Comparison of ENCODE assay signal across 13 mouse cellular contexts in genomic region chr6:91233011-91233410, GRCm38 (mm10). TPM values are rescaled to one million over a fixed set of nuclear protein-coding genes. Genes with fewer than 3 reads are reported as not detected.
A peak's percentile ranks its signal among the peaks of the same experiment; 100 is the strongest.
DNase-seq lines count a peak whose midpoint lies in the region; ATAC-seq and TF ChIP-seq lines count a peak whose summit lies in the region.
"Had no signal": no experiment of that assay in that cellular context is flagged by ENCODE, and none has a peak within 500 bp of the region (broad histone marks: within the 10 kb centered on the region; RNA-seq: fewer than 3 reads in every experiment).

No protein-coding gene starts in this region.

- WGBS in intestine, postnatal 0 days = 79% methylated on average over 12 of the region's 12 CpGs
- 70% methylated on average over 12 of the region's 12 CpGs for WGBS in intestine, embryonic 16.5 days
- 81% methylated on average over 12 of the region's 12 CpGs for WGBS in midbrain, embryonic 13.5 days
- WGBS in midbrain, embryonic 14.5 days = 80% methylated on average over 12 of the region's 12 CpGs
- 70% methylated on average over 12 of the region's 12 CpGs for WGBS in limb, embryonic 15.5 days

- H3K27me3 ChIP-seq in intestine, postnatal 0 days (replicated peaks; ENCODE audit: control insufficient read depth, insufficient read depth, low read length) = no peaks in the 10 kb centered on the region
- H3K27me3 ChIP-seq in intestine, embryonic 16.5 days (replicated peaks; ENCODE audit: control insufficient read depth, insufficient read depth, low read length) = no peaks in the 10 kb centered on the region
- H3K27me3 ChIP-seq in midbrain, embryonic 13.5 days = no peaks in the 10 kb centered on the region
- no peaks in the 10 kb centered on the region for H3K27me3 ChIP-seq in midbrain, embryonic 14.5 days (ENCODE audit: control insufficient read depth, insufficient read depth, low read length)
- no peaks in the 10 kb centered on the region for H3K27me3 ChIP-seq in limb, embryonic 15.5 days
- H3K27me3 ChIP-seq: stomach, embryonic 15.5 days had no signal

- H3K4me3 ChIP-seq in intestine, postnatal 0 days (ENCODE audit: low read depth, low read length) = no peak overlapping the region
- H3K4me3 ChIP-seq in intestine, embryonic 16.5 days (ENCODE audit: low read length) = no peak overlapping the region
- no peak overlapping the region for H3K4me3 ChIP-seq in midbrain, embryonic 13.5 days (replicated peaks)
- no peak overlapping the region for H3K4me3 ChIP-seq in midbrain, embryonic 14.5 days (replicated peaks; ENCODE audit: low read depth, low read length)
- no peak overlapping the region for H3K4me3 ChIP-seq in limb, embryonic 15.5 days
- H3K4me3 ChIP-seq: heart, embryonic 12.5 days; stomach, embryonic 15.5 days had no signal

- H3K4me1 ChIP-seq in intestine, postnatal 0 days (replicated peaks; ENCODE audit: control insufficient read depth, insufficient read depth, low read length) = no peaks in the 10 kb centered on the region
- H3K4me1 ChIP-seq in intestine, embryonic 16.5 days (ENCODE audit: control insufficient read depth, insufficient read depth, low read length) = no peaks in the 10 kb centered on the region
- peaks cover 18% of the 10 kb centered on the region for H3K4me1 ChIP-seq in midbrain, embryonic 13.5 days (replicated peaks)
- H3K4me1 ChIP-seq in midbrain, embryonic 14.5 days (ENCODE audit: control insufficient read depth, insufficient read depth, low read length) = 0 out of 2 replicates have a peak, but pooled peaks cover 5% of the 10 kb centered on the region
- peaks cover 75% of the 10 kb centered on the region for H3K4me1 ChIP-seq in limb, embryonic 15.5 days

- no peaks in the 10 kb centered on the region for H3K9me3 ChIP-seq in intestine, postnatal 0 days (ENCODE audit: control insufficient read depth)
- no peaks in the 10 kb centered on the region for H3K9me3 ChIP-seq in intestine, embryonic 16.5 days (ENCODE audit: control insufficient read depth, low read length)
- no peaks in the 10 kb centered on the region for H3K9me3 ChIP-seq in midbrain, embryonic 13.5 days
- no peaks in the 10 kb centered on the region for H3K9me3 ChIP-seq in midbrain, embryonic 14.5 days (ENCODE audit: control insufficient read depth, low read length)
- H3K9me3 ChIP-seq in limb, embryonic 15.5 days = no peaks in the 10 kb centered on the region
- H3K9me3 ChIP-seq: heart, embryonic 12.5 days; stomach, embryonic 15.5 days had no signal

- ATAC-seq in intestine, postnatal 0 days = peak; percentile 13; the same call in 1 of the 2 replicates
- ATAC-seq in intestine, embryonic 16.5 days = no peak
- peak; percentile 32; the same call in 1 of the 2 replicates for ATAC-seq in midbrain, embryonic 13.5 days
- ATAC-seq in midbrain, embryonic 14.5 days (ENCODE audit: low FRiP score, low TSS enrichment) = no peak
- ATAC-seq in limb, embryonic 15.5 days (ENCODE audit: insufficient number of reproducible peaks, low FRiP score, low TSS enrichment, low read depth) = no peak

- H3K27ac ChIP-seq in intestine, postnatal 0 days (ENCODE audit: low read depth, low read length) = no peak overlapping the region
- no peak overlapping the region for H3K27ac ChIP-seq in intestine, embryonic 16.5 days (ENCODE audit: low read length)
- H3K27ac ChIP-seq in midbrain, embryonic 13.5 days = no peak overlapping the region
- no peak overlapping the region for H3K27ac ChIP-seq in midbrain, embryonic 14.5 days (replicated peaks; ENCODE audit: low read depth, low read length)
- H3K27ac ChIP-seq in limb, embryonic 15.5 days = 0 out of 2 replicates have a peak overlapping the region, but pooled peaks have one; percentile 8
- H3K27ac ChIP-seq: stomach, embryonic 15.5 days had no signal

- no peak overlapping the region for H3K9ac ChIP-seq in intestine, postnatal 0 days (ENCODE audit: low read depth, low read length)
- H3K9ac ChIP-seq in intestine, embryonic 16.5 days (ENCODE audit: low read depth, low read length) = no peak overlapping the region
- no peak overlapping the region for H3K9ac ChIP-seq in midbrain, embryonic 13.5 days (replicated peaks)
- H3K9ac ChIP-seq in midbrain, embryonic 14.5 days (replicated peaks; ENCODE audit: low read length) = no peak overlapping the region
- H3K9ac ChIP-seq in limb, embryonic 15.5 days = no peak overlapping the region
- H3K9ac ChIP-seq: heart, embryonic 12.5 days; stomach, embryonic 15.5 days had no signal

- H3K36me3 ChIP-seq in intestine, postnatal 0 days (ENCODE audit: control insufficient read depth, insufficient read depth) = no peaks in the 10 kb centered on the region
- no peaks in the 10 kb centered on the region for H3K36me3 ChIP-seq in intestine, embryonic 16.5 days (ENCODE audit: control insufficient read depth, insufficient read depth, low read length)
- H3K36me3 ChIP-seq in midbrain, embryonic 13.5 days = no peaks in the 10 kb centered on the region
- H3K36me3 ChIP-seq in midbrain, embryonic 14.5 days (ENCODE audit: control insufficient read depth, insufficient read depth, low read length) = no peaks in the 10 kb centered on the region
- H3K36me3 ChIP-seq in limb, embryonic 15.5 days = peaks cover 16% of the 10 kb centered on the region
- H3K36me3 ChIP-seq: stomach, embryonic 15.5 days had no signal

- no peak overlapping the region for H3K4me2 ChIP-seq in intestine, postnatal 0 days (replicated peaks; ENCODE audit: low read depth)
- H3K4me2 ChIP-seq in intestine, embryonic 16.5 days (ENCODE audit: low read depth, low read length) = no peak overlapping the region
- no peak overlapping the region for H3K4me2 ChIP-seq in midbrain, embryonic 13.5 days (replicated peaks)
- H3K4me2 ChIP-seq in midbrain, embryonic 14.5 days (ENCODE audit: low read length) = no peak overlapping the region
- no peak overlapping the region for H3K4me2 ChIP-seq in limb, embryonic 15.5 days
- H3K4me2 ChIP-seq: heart, embryonic 12.5 days; stomach, embryonic 15.5 days had no signal

- TF ChIP-seq CTCF in intestine, postnatal 0 days (IDR thresholded peaks at IDR 0.05; ENCODE audit: low read depth) = peak; percentile 43

- DNase-seq in midbrain, embryonic 14.5 days = no peak
- peak; percentile 75 for DNase-seq in cerebellum, adult 9-10 months
- DNase-seq in urinary bladder, postnatal 14 days (ENCODE audit: low spot score) = no peak
- DNase-seq: gastrocnemius, postnatal 36 days; kidney, adult 2 months; lung, adult 18-20 months; thymus, postnatal 14 days had no signal

RNA-seq across cellular contexts. Expression of gene Fbln2, which starts 20.8 kb away (rescaled TPM):
- polyA plus RNA-seq in intestine, postnatal 0 days (2015; fragmentation: Nextera tagmentation; extraction: Ambion mirVana) = 19.5 and 24.1 TPM in 2 replicates
- 43.6 and 51.0 TPM in 2 replicates for polyA plus RNA-seq in intestine, embryonic 16.5 days (2015; fragmentation: Nextera tagmentation; extraction: Ambion mirVana)
- 10.8 and 11.1 TPM in 2 replicates for polyA plus RNA-seq in midbrain, embryonic 13.5 days (2015; fragmentation: Nextera tagmentation; extraction: Ambion mirVana)
- polyA plus RNA-seq in midbrain, embryonic 14.5 days (2014; fragmentation: Nextera tagmentation; extraction: Ambion mirVana) = 4.8 and 12.0 TPM in 2 replicates
- 297 and 305 TPM in 2 replicates for polyA plus RNA-seq in limb, embryonic 15.5 days (2015; fragmentation: Nextera tagmentation; extraction: Ambion mirVana)

Comparison
In these comparisons a context has a peak if more than half of its experiments do, and no peak if none do; other contexts are left out.
1. ATAC-seq: peak in intestine, postnatal 0 days (single experiment) and midbrain, embryonic 13.5 days (single experiment); none in intestine, embryonic 16.5 days (single experiment), midbrain, embryonic 14.5 days (single experiment) and limb, embryonic 15.5 days (single experiment).